Mouse (Mus musculus) cerebellum, postnatal 14 days (tissue): ENCODE measurements around the gene A4galt.

Experiments used
- DNase-seq, 2 experiments: peaks; one replicate each; pipeline ENCODE4 v3.0.0; 2021; ENCODE audit warnings: mixed read lengths in 2 of 2

A4galt gene

GRCm38 (mm10) chr15:83224136-83224766 lies 27.3 kb downstream of the A4galt start:
- DNase-seq = peak; percentile 42 to 47

DNA sequence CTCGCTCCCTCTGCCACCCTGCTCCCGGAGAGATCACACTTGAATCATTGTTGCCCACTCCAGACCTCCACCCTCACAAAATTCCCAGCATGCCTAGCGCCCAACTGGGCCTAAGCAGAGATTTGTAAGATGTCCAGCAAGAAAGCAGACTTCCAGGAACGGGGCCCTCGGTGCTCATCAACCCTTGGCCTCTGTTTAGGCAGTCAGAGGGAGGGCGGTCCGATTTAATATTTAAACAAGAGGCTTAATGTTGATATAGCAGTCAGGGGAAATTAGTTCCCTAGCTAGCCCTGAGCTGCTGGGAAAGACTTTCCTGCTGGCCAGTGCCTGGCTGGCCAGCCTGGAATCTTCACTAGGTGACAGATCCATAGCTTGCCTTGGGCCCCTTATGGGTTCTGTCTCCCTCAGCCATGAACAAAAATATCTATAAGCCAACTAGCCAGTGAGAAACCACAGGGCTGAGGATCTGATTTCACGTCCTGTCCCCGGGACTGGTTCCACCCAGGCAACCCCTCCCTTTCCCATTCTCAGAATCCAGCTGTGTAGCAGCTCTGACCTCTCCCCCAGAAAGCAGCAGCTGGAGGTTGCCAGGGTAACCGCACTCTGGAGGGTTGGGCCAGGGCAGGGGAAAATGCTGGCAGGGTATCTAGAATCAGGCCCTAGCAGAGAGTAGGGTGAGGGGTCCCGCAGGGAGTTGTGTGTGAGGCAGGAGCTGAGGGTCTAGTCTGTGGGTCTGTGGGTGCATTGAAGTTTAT lies 28.2 kb downstream of the A4galt start:
- DNase-seq = no peak

GRCm38 (mm10) chr15:83221721-83222120 lies 29.9 kb downstream of the A4galt start:
- no peak for DNase-seq

- DNase-seq = no peak
Observed at GRCm38 (mm10) chr15:83220368-83221013, 31.1 kb downstream of the A4galt start.

DNA sequence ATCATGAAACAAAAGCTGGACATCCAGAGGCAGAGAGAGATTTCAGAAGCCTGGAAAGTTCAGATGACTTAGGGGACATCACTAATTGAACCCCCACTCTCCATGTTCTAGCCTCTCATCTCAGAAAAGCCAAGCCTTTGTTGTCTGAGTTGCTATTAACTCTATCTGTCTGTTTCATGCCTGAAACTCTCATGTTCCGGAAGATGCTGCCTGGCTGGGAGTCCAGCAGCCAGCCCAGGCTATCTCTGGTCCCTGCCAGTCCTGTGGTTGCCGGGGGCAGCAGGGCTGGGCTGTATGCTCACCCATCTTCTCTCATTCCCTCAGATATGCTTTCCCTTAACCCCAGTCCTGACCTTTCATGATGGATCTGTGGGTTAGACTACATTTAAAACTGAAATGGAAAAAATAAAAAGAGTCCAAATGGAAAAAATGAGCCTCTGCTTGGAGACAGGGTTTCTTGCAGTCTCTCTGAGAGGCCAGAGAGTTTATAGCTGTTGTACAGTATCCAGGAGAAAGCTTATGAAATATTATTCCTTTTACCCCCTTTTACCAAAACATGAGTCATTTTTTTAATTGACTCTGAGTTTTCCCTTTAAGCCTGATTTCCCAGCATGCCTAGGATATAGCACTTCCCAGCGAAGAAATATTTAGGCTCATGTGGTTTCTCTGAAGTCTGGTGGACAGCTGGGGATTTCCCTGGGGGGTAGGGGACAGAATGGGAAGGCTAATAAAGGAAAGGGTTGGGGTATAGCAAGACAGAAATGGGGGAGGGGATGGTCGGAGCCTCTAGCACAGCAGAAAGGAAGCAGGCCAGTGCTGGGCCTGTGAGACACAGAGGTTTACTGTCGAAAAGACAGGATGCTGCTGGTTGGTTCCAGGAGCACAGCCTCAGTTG lies 36.0 kb downstream of the A4galt start:
- DNase-seq = no peak

GRCm38 (mm10) chr15:83210229-83210628 lies 41.3 kb downstream of the A4galt start:
- DNase-seq = peak; percentile 74 to 82

DNA sequence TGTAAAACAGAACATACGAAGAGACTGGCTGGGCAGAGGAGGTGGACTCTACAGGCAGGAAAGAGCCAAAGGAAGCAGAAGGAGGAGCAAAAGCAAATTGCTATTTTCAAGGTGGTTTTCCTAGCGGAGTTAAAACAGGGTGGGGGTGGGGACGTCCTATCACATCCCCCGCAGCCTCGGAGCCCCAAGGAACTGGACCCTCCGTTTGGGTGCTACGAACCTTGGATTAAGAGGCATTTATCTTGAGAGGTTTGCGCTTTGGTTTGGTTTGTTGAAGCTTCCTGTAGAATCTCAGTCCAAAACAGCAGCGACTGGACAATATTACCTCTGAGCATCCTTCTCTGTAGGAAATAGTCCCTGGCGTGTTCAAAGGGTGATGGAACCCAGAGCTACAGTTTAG lies 41.9 kb downstream of the A4galt start:
- no peak for DNase-seq

- DNase-seq = no peak
Observed at GRCm38 (mm10) chr15:83209092-83209695, 42.4 kb downstream of the A4galt start.

DNA sequence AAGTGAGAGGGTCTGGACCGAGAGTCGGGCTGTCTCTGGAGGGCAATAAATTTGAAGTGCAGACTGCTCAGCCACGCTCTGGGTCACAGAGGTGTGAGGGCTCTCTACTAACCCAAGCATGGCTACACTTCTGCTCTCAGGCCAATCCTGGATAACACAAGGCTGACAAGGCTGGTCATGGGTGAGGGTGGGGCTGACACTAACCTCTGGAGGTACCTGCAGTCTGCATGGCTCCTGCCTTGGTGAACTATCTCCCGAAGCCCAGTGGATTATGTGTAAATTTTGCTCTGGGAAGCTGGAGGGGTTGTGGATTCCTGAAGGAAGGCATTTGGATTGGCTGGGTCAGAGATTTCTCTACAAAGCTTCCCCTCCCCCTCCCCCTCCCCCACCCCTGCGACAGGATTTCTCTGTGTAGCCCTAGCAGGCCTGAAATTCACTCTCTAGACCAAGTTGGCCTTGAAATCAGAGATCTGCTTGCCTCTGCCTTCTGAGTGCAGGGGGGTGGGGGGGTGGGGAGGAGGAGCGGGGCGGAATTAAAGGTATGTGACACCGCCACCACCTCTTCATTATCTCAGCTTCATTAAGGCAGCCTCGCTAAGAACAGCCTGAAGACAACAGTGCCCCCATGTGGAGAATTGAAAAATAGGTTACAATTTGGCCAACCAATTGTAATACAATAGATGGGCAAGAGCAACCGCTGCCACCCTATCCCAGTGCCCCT lies 46.7 kb downstream of the A4galt start:
- peak; percentile 77 to 81 for DNase-seq

DNA sequence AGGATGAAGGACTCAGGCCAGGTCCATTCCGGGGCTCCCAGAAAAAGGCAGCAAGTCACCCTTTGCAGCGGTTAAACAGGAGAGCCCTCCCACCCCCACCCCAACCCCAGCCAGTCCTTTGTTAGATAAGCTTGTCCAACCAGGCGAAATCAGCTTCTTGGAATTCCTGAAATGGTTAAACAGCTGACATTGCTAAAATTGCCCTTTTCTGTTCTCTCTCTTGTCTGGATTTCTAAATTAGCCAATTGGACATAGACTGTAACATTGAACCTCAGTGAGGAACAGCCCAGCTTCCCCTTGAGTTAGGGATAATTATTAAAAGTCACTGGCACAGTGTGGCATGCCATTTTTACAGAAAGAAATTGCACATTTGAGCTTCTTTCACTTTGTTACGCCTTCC lies 49.2 kb downstream of the A4galt start:
- no peak for DNase-seq

DNA sequence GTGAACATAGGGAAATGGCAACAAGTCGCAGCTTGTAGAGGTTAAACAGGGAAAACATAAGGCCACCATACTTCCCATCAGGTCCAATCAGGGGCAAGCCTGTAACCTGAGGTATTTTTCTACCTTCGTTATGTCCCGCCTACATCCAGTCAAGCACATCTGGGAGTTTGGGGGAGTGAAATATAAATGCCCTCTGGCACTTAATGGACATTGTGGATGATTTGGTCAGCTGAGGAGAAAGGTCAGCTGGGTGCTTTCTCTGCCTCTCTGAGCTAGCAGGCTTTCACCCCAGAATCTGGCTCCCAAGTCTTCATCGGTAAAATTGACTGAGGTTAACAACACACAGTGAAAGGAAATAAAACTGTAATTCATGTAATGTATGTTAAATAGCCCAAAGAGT lies 58.2 kb downstream of the A4galt start:
- no peak for DNase-seq

DNA sequence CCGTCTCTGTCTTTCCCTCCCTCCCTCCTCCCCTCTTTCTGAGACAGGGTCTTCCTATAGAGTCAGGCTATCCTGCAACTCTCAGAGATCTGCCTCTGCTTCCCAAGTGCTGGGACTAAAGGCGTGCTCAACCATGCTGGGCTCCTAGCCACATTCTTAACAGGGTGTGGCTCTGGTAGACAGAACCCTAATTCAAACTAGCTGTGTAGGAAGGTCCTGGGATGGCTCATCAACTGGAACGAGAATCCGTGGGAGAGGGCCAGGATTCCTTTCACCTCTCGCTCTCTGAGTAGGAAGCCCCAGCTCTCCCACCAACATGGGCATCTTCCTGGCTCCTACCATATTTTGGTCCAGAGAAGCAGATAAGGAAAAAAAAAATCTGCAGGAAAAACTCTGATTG lies 69.2 kb downstream of the A4galt start:
- no peak for DNase-seq

DNA sequence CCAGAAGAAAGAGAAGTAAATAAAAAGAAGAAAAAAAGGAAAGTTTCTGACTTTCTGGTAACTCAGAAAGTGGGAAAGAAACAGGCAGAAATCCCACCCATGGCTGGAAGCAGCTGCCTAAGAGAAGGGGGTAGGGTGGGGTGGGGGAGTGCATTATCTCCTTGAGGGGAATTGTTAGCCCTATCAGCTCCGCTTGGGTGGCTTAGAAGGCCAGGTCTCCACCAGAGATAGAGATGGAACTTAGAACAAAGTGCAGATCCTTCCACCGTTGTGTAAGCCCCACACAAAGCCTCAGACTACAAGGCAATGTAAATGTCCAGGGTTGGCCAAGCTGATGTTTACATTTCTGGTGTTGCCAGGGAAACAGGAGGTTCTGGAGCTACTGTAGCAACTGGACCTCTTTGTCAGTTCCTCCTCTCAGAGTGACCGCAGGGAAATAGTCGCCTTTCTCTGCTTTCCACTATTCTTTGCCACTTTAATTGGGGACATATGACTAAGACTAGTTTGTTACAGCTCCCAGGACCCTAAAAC lies 69.7 kb downstream of the A4galt start:
- no peak for DNase-seq

DNA sequence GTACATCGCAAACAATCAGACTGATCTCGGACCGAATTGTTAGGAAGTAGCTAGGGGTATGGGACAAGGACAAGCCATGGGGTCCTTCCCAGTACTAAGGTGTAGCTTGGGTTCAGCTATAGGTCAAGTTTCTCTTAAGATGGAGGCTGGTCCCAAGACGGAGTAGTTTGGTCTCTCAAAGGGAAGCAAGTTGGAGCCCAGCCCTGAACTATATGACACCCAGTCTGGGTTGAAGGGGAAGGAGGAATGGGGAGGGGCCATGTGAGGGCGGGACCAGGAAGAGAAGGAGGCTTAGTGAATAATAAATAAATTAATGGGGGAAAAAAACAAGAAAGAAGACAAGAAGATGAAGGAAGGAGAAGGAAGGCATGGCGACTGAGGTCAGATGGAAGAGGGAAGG lies 71.6 kb downstream of the A4galt start:
- no peak for DNase-seq
